Mouse (Mus musculus) CH12.LX (cell line): ENCODE results near the gene Exoc6b. TPM values are rescaled to one million over a fixed set of nuclear protein-coding genes. Genes with fewer than 3 reads are reported as not detected.

Experiments
- DNase-seq: peaks from one replicate; pipeline ENCODE4 v3.0.0-alpha.2; 2013; ENCODE audit errors: extremely low read depth
- H3K27ac ChIP-seq: 2 replicates; pipeline ENCODE4 v1.5.1; 2012; ENCODE audit warnings: low read depth, mild to moderate bottlenecking, control low read depth, moderate library complexity; ENCODE audit not compliant: insufficient read depth
- H3K27me3 ChIP-seq: replicated peaks from 2 replicates; pipeline ENCODE3; 2012; ENCODE audit warnings: inconsistent platforms
- H3K36me3 ChIP-seq, 2 experiments: replicated peaks in 1 of 2; 2 replicates each; pipeline versions ENCODE3 to v1.6.1; 2012; ENCODE audit warnings: inconsistent platforms in 1 of 2, low read length in 1 of 2, mild to moderate bottlenecking in 1 of 2, mixed read lengths in 1 of 2, moderate library complexity in 1 of 2; ENCODE audit not compliant: control insufficient read depth in 1 of 2, insufficient read depth in 1 of 2
- H3K4me1 ChIP-seq, 2 experiments: 2 replicates each; pipeline ENCODE4 v1.6.1; 2012; ENCODE audit warnings: inconsistent platforms in 1 of 2, moderate library complexity in 1 of 2; ENCODE audit not compliant: insufficient read depth in 2 of 2, control insufficient read depth in 1 of 2
- H3K4me2 ChIP-seq: 2 replicates; pipeline ENCODE4 v1.6.1; 2012; ENCODE audit warnings: low read depth, mild to moderate bottlenecking, control low read depth; ENCODE audit not compliant: poor library complexity, insufficient read depth, severe bottlenecking
- H3K4me3 ChIP-seq, 3 experiments: fragments of 150-350 bp in 1 of 3; sonication (generic) in 1 of 3; replicated peaks in 1 of 3; 2 replicates each; pipeline versions ENCODE3 to v1.5.1; 2011 to 2012; ENCODE audit warnings: low read depth in 2 of 3, low read length in 2 of 3, mild to moderate bottlenecking in 2 of 3, moderate library complexity in 2 of 3, control low read depth in 1 of 3, improper control_type of control experiment in 1 of 3, inconsistent platforms in 1 of 3, mixed read lengths in 1 of 3; ENCODE audit not compliant: poor library complexity in 1 of 3
- H3K79me2 ChIP-seq: replicated peaks from 2 replicates; pipeline ENCODE4 v1.6.1; 2012; ENCODE audit warnings: mild to moderate bottlenecking, moderate library complexity; ENCODE audit not compliant: control insufficient read depth, poor library complexity, insufficient read depth, severe bottlenecking; ENCODE audit errors: extremely low read depth
- H3K9ac ChIP-seq: 2 replicates; pipeline ENCODE4 v1.6.1; 2012; ENCODE audit warnings: low read depth, mild to moderate bottlenecking, control low read depth, moderate library complexity; ENCODE audit not compliant: insufficient read depth
- H3K9me3 ChIP-seq: replicated peaks from 2 replicates; pipeline ENCODE3; 2012; ENCODE audit warnings: low read length, inconsistent platforms, mixed read lengths
- BHLHE40 ChIP-seq: IDR thresholded peaks from 2 replicates; pipeline ENCODE4 v1.6.1; 2011; ENCODE audit warnings: mild to moderate bottlenecking, low read depth, low read length, improper control_type of control experiment
- CHD2 ChIP-seq: IDR thresholded peaks from 2 replicates; pipeline ENCODE4 v1.6.1; 2011; ENCODE audit warnings: low read length, improper control_type of control experiment
- CTCF ChIP-seq, 2 experiments: IDR thresholded peaks in 1 of 2; conservative IDR thresholded peaks in 1 of 2; 2 replicates each; pipeline ENCODE4 v1.5.1; 2011 to 2012; ENCODE audit warnings: low read depth in 2 of 2, low read length in 2 of 2, improper control_type of control experiment in 1 of 2, inconsistent platforms in 1 of 2, mild to moderate bottlenecking in 1 of 2, moderate library complexity in 1 of 2
- E2F4 ChIP-seq: IDR thresholded peaks from 2 replicates; pipeline ENCODE4 v1.6.1; 2011; ENCODE audit warnings: low read depth, low read length, improper control_type of control experiment; ENCODE audit not compliant: insufficient replicate concordance
- ELF1 ChIP-seq: IDR thresholded peaks from 2 replicates; pipeline ENCODE4 v1.6.1; 2014; ENCODE audit warnings: low read depth, mild to moderate bottlenecking, inconsistent platforms, low read length, improper control_type of control experiment
- EP300 ChIP-seq: IDR thresholded peaks from 2 replicates; pipeline ENCODE4 v1.6.1; 2011; ENCODE audit warnings: low read length, improper control_type of control experiment
- ETS1 ChIP-seq: conservative IDR thresholded peaks from 2 replicates; pipeline ENCODE4 v1.6.1; 2012; ENCODE audit warnings: low read depth, mild to moderate bottlenecking, inconsistent platforms, low read length, improper control_type of control experiment, moderate library complexity
- GABPA ChIP-seq: IDR thresholded peaks from 2 replicates; pipeline ENCODE4 v1.6.1; 2012; ENCODE audit warnings: low read depth, low read length, improper control_type of control experiment, inconsistent platforms; ENCODE audit not compliant: insufficient replicate concordance
- HCFC1 ChIP-seq: IDR thresholded peaks from 2 replicates; pipeline ENCODE4 v1.6.1; 2012; ENCODE audit warnings: low read depth, mild to moderate bottlenecking, inconsistent platforms, low read length, improper control_type of control experiment
- IRF4 ChIP-seq: IDR thresholded peaks from 2 replicates; pipeline ENCODE4 v1.6.1; 2014; ENCODE audit warnings: low read depth, mild to moderate bottlenecking, inconsistent platforms, low read length, improper control_type of control experiment
- JUN ChIP-seq: IDR thresholded peaks from 2 replicates; pipeline ENCODE4 v1.6.1; 2011; ENCODE audit warnings: low read depth, mild to moderate bottlenecking, low read length, improper control_type of control experiment, moderate library complexity; ENCODE audit not compliant: insufficient read depth
- JUND ChIP-seq: conservative IDR thresholded peaks from 2 replicates; pipeline ENCODE4 v1.6.1; 2011; ENCODE audit warnings: low read depth, low read length, improper control_type of control experiment
- KAT2A ChIP-seq: IDR thresholded peaks from 2 replicates; pipeline ENCODE4 v1.6.1; 2012; ENCODE audit warnings: low read length, improper control_type of control experiment, inconsistent platforms; ENCODE audit not compliant: insufficient replicate concordance
- MAFK ChIP-seq: IDR thresholded peaks from 2 replicates; pipeline ENCODE4 v1.6.1; 2011; ENCODE audit warnings: low read length, improper control_type of control experiment; ENCODE audit not compliant: insufficient replicate concordance
- MAX ChIP-seq: IDR thresholded peaks from 2 replicates; pipeline ENCODE4 v1.6.1; 2011; ENCODE audit warnings: low read length, improper control_type of control experiment
- MAZ ChIP-seq: IDR thresholded peaks from 2 replicates; pipeline ENCODE4 v1.6.1; 2012; ENCODE audit warnings: low read depth, mild to moderate bottlenecking, inconsistent platforms, low read length, improper control_type of control experiment, moderate library complexity
- MXI1 ChIP-seq: IDR thresholded peaks from 2 replicates; pipeline ENCODE4 v1.6.1; 2011; ENCODE audit warnings: mild to moderate bottlenecking, low read depth, low read length, improper control_type of control experiment
- MYC ChIP-seq: IDR thresholded peaks from 2 replicates; pipeline ENCODE4 v1.6.1; 2011; ENCODE audit warnings: low read depth, mild to moderate bottlenecking, improper control_type of control experiment, low read length
- PAX5 ChIP-seq: IDR thresholded peaks from 2 replicates; pipeline ENCODE4 v1.6.1; 2012; ENCODE audit warnings: low read length, inconsistent platforms, mixed read lengths
- POLR2AphosphoS2 ChIP-seq: IDR thresholded peaks from 2 replicates; pipeline ENCODE4 v1.6.1; 2011; ENCODE audit warnings: low read depth, low read length, improper control_type of control experiment
- RAD21 ChIP-seq: IDR thresholded peaks from 2 replicates; pipeline ENCODE4 v1.6.1; 2011; ENCODE audit warnings: low read depth, mild to moderate bottlenecking, low read length, improper control_type of control experiment, moderate library complexity
- RCOR1 ChIP-seq: conservative IDR thresholded peaks from 2 replicates; pipeline ENCODE4 v1.6.1; 2012; ENCODE audit warnings: low read depth, mild to moderate bottlenecking, inconsistent platforms, low read length, improper control_type of control experiment
- SIN3A ChIP-seq: IDR thresholded peaks from 2 replicates; pipeline ENCODE4 v1.6.1; 2012; ENCODE audit warnings: low read length, improper control_type of control experiment, inconsistent platforms
- SMC3 ChIP-seq: IDR thresholded peaks from 2 replicates; pipeline ENCODE4 v1.6.1; 2011; ENCODE audit warnings: low read depth, low read length, improper control_type of control experiment
- TBP ChIP-seq: conservative IDR thresholded peaks from 2 replicates; pipeline ENCODE4 v1.6.1; 2011; ENCODE audit warnings: low read depth, low read length, improper control_type of control experiment
- TCF12 ChIP-seq: IDR thresholded peaks from 2 replicates; pipeline ENCODE4 v1.6.1; 2014; ENCODE audit warnings: low read depth, mild to moderate bottlenecking, inconsistent platforms, low read length, improper control_type of control experiment
- UBTF ChIP-seq: IDR thresholded peaks from 2 replicates; pipeline ENCODE4 v1.6.1; 2012; ENCODE audit warnings: low read depth, mild to moderate bottlenecking, inconsistent platforms, low read length, improper control_type of control experiment, moderate library complexity
- USF1 ChIP-seq: IDR thresholded peaks from 2 replicates; pipeline ENCODE4 v1.6.1; 2014; ENCODE audit warnings: low read depth, mild to moderate bottlenecking, inconsistent platforms, low read length, improper control_type of control experiment
- ZKSCAN1 ChIP-seq: IDR thresholded peaks from 2 replicates; pipeline ENCODE4 v1.6.1; 2012; ENCODE audit warnings: low read depth, inconsistent platforms, low read length, improper control_type of control experiment, borderline replicate concordance
- ZNF384 ChIP-seq: IDR thresholded peaks from 2 replicates; pipeline ENCODE4 v1.6.1; 2012; ENCODE audit warnings: low read depth, low read length, improper control_type of control experiment, inconsistent platforms
- dilution Hi-C: fragments of 300-500 bp; cut with MboI; formaldehyde crosslinking; loops from 2 replicates; pipeline ENCODE4 v1.14.3; 2020; ENCODE audit warnings: low sequenced_read_pairs; ENCODE audit not compliant: extremely low pct_unique_long_range_greater_than_20kb, extremely low pct_ligation_motif_present
- in situ Hi-C: fragments of 300-500 bp; cut with MboI; formaldehyde crosslinking; loops from 3 replicates; pipeline ENCODE4 v1.14.3; 2019; ENCODE audit warnings: low sequenced_read_pairs, low pct_ligation_motif_present, low pct_unique_long_range_greater_than_20kb, mixed read lengths
- polyA plus RNA-seq: library from polyadenylated mRNA; unstranded; fragments of >175 nt; gene quantifications from 2 replicates; pipeline ENCODE4 v1.2.1, GENCODE M21; 2012; ENCODE audit warnings: low read depth; ENCODE audit not compliant: insufficient read length
- total RNA-seq, 2 experiments: library from RNA; depleted of rRNA; stranded (reverse); fragments of 300-350 nt in 1 of 2; fragments of >200 nt in 1 of 2; gene quantifications; 2 replicates each; pipeline ENCODE4 v1.2.3; 2012 to 2014

Exoc6b gene
- total and polyA plus RNA-seq, 3 experiments: 1.7 to 5.2 (median 3.5) TPM

DNA sequence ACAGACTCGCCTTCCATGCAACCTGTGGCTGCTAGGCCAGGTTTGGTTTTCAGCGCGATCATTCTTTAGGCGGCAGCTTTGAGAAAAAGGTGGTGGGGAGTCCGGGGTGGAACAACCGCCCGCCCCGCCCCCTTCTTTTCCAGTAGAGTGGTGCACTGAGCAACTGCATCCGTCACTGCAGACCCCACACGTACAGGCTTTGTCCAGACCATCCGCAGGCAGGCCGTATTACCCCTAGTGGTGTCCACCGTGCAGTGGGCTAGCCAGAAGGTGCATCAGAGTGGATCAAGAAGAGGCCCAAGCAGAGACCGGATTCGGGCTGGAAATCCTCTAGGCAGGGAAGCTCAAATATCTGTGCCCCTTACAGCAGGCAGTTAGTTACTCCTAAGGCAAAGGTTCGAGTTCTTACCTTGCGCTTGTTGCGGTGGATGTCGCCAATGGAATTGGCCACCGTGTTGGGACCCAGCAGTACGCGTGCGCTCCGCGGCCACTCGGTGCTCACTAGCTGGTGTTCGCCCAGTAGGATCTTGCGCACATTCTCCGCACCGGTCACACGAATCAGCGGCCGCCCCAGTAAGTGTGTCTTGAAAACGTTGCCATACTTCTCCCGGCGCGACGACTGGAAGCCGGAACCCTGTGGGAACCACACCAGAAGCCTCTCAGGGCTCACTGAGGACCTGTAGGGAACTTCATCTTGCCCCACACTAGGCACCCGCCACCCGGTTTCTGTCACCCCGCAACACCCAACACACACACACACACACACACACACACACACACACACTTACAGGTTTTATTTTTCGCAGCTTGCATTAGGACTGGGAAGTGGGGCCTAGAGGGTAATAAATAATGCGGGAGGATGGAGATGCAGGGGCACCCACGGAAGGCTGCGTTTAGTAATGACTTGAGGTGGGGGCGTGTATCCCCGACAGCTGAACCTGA lies 485.2 kb downstream of the Exoc6b start:
- TF ChIP-seq GABPA (no peak), SMC3 (no peak), JUND (no peak), ZKSCAN1 (no peak), MYC (no peak)
- TF ChIP-seq, all 38 proteins: peak for 0
- in situ Hi-C loops (loop anchor here (10.0 to 25.0 kb wide), 3 partner anchors 172 to 489 kb away; no protein-coding TSS in a partner anchor), dilution Hi-C loops (no loop called here)
- no peaks in the 10 kb centered on the region for H3K36me3 ChIP-seq
- H3K4me3 ChIP-seq: no peak overlapping the region
- no peak for DNase-seq
- no peak overlapping the region for H3K4me2 ChIP-seq
- H3K4me1 ChIP-seq: peaks cover 0 to 20% of the 10 kb centered on the region in 2 experiments; a peak in 2 of 4 replicates
- no peak overlapping the region for H3K27ac ChIP-seq
- H3K79me2 ChIP-seq: no peaks in the 10 kb centered on the region
- peaks cover 82% of the 10 kb centered on the region for H3K27me3 ChIP-seq
- no peak overlapping the region for H3K9ac ChIP-seq
- peaks cover 29% of the 10 kb centered on the region for H3K9me3 ChIP-seq

DNA sequence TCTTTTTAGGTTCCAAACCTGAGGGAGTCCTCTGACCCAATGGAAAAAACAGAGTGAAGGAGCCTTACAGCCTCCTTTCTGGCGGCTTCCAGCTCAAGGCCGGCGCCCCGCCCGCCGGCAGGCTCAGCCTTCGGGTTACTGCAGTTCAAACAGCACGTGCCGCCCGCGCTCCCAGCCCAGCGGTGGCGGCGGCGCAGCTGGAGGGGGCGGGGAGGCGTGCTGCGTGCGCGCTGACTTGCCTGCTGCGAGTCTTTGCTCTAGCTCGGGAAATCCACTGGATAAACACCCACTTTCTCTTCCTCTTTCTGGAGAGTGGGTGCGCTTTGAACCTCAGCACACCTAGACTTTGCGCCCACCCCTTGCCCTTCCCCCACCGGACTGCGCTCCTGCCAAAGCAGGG lies 485.9 kb downstream of the Exoc6b start:
- Histone ChIP-seq H3K79me2 (no peaks in the 10 kb centered on the region), H3K4me2 (no peak overlapping the region), H3K9ac (no peak overlapping the region), H3K9me3 (peaks cover 28% of the 10 kb centered on the region), H3K4me1 (peaks cover 0 to 20% of the 10 kb centered on the region in 2 experiments; a peak in 2 of 4 replicates), H3K27me3 (peaks cover 83% of the 10 kb centered on the region), H3K27ac (no peak overlapping the region), H3K36me3 (no peaks in the 10 kb centered on the region), H3K4me3 (no peak overlapping the region)
- DNase-seq: peak; percentile 30
- dilution Hi-C loops: no loop called here
- in situ Hi-C loops: loop anchor here (10.0 to 25.0 kb wide), 3 partner anchors 171 to 489 kb away; no protein-coding TSS in a partner anchor
- TF ChIP-seq MAZ: no peak
- no peak for TF ChIP-seq KAT2A
- peak; percentile 78 for TF ChIP-seq MAX
- TF ChIP-seq TBP: no peak
- TF ChIP-seq ZNF384: no peak
- no peak for TF ChIP-seq CHD2
- TF ChIP-seq EP300: peak; percentile 13; the same call in 1 of the 2 replicates
- no peak for TF ChIP-seq HCFC1
- no peak for TF ChIP-seq UBTF
- TF ChIP-seq SMC3: no peak
- TF ChIP-seq GABPA: no peak
- no peak for TF ChIP-seq ETS1
- no peak for TF ChIP-seq ZKSCAN1
- TF ChIP-seq E2F4: no peak
- no peak for TF ChIP-seq MYC
- no peak for TF ChIP-seq CTCF (conservative IDR thresholded peaks at IDR 0.05 in 1 of 2, IDR thresholded peaks at IDR 0.05 in 1 of 2; ENCODE audit: low read depth in 2 of 2, low read length in 2 of 2)
- no peak for TF ChIP-seq SIN3A
- no peak for TF ChIP-seq RCOR1
- peak; percentile 96 for TF ChIP-seq BHLHE40
- TF ChIP-seq JUN: no peak
- TF ChIP-seq PAX5: no peak
- TF ChIP-seq POLR2AphosphoS2: no peak
- TF ChIP-seq IRF4: peak; percentile 10; the same call in 1 of the 2 replicates
- TF ChIP-seq MAFK: no peak
- no peak for TF ChIP-seq USF1
- TF ChIP-seq RAD21: no peak
- TF ChIP-seq ELF1: no peak
- TF ChIP-seq TCF12: 0 out of 2 replicates have a peak, but pooled peaks have one; percentile 24
- no peak for TF ChIP-seq MXI1
- TF ChIP-seq, all 38 proteins: peak for 5
